Mouse (Mus musculus) mouse trophoblast stem cell (cell line): Measurements from ENCODE around the gene Tcf7l2.

Experiments used
- in situ Hi-C, 2 experiments: fragments of 300-500 bp; cut with MseI, MboI; formaldehyde crosslinking; loops; 2 replicates in 1 of 2; 3 replicates in 1 of 2; pipeline ENCODE4 v1.15.1; 2025

Tcf7l2 gene

GRCm38 (mm10) chr19:55939090-55939489, 197.5 kb downstream of the Tcf7l2 start:
- in situ Hi-C loops = no loop called here

- in situ Hi-C loops = no loop called here
Observed at GRCm38 (mm10) chr19:55939719-55940118, 198.1 kb downstream of the Tcf7l2 start.

- in situ Hi-C loops = no loop called here
Observed at GRCm38 (mm10) chr19:55940538-55941252, 199.1 kb downstream of the Tcf7l2 start.

GRCm38 (mm10) chr19:55941253-55942125, 199.9 kb downstream of the Tcf7l2 start:
- in situ Hi-C loops = no loop called here

- in situ Hi-C loops = no loop called here
Observed at GRCm38 (mm10) chr19:55951397-55951796, 209.8 kb downstream of the Tcf7l2 start.

- in situ Hi-C loops = no loop called here
Observed at GRCm38 (mm10) chr19:55953207-55953606, 211.6 kb downstream of the Tcf7l2 start.

- in situ Hi-C loops = no loop called here
Observed at GRCm38 (mm10) chr19:55955126-55955525, 213.5 kb downstream of the Tcf7l2 start.

GRCm38 (mm10) chr19:55956745-55957144, 215.1 kb downstream of the Tcf7l2 start:
- in situ Hi-C loops = no loop called here

- in situ Hi-C loops = no loop called here
Observed at GRCm38 (mm10) chr19:55964421-55964820, 222.8 kb downstream of the Tcf7l2 start.

- in situ Hi-C loops = no loop called here
Observed at GRCm38 (mm10) chr19:55966066-55966465, 224.4 kb downstream of the Tcf7l2 start.

- in situ Hi-C loops = no loop called here
Observed at GRCm38 (mm10) chr19:55969929-55970531, 228.4 kb downstream of the Tcf7l2 start.

GRCm38 (mm10) chr19:55976073-55976472, 234.5 kb downstream of the Tcf7l2 start:
- in situ Hi-C loops = no loop called here
